Mouse (Mus musculus): Measurements from ENCODE around the gene Gm11758. TPM values are rescaled to one million over a fixed set of nuclear protein-coding genes. Genes with fewer than 3 reads are reported as not detected.

Gene Gm11758
- not detected for polyA plus RNA-seq (2014; fragmentation: Illumina TruSeq; extraction: RNeasy Lipid Tissue Mini Kit (QIAGEN cat#74804); ENCODE audit: low read depth, low replicate concordance)

DNA sequence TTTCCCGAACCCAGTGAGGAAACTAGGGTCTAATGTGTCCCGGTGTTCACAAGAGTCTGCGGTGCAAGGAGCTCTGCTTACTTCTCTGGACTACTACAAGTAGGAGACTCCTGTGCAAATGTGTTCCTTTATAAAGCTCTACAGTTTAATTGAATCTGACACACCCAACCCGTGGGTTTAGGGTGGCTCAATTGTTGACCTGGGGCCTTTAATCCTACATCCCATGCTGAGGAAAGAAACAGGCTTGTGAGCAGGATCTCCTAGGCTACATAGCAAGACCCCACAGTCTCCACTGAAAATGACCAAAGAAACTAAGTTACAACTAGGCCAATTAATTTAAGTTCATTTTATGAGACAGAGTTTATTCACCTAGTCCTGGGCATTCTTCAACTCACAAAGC is at the start of gene Gm11758:
Gm11758 (minus strand) TSS at position 101 of the 400 bp plus-strand sequence.

DNA sequence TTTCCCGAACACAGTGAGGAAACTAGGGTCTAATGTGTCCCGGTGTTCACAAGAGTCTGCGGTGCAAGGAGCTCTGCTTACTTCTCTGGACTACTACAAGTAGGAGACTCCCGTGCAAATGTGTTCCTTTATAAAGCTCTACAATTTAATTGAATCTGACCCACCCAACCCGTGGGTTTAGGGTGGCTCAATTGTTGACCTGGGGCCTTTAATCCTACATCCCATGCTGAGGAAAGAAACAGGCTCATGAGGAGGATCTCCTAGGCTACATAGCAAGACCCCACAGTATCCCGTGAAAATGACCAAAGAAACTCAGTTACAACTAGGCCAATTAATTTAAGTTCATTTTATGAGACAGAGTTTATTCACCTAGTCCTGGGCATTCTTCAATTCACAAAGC is 44.6 kb upstream of the Gm11758 start, which contains the start of gene Gm11756:
Gm11756 (minus strand) TSS at position 101 of the 400 bp plus-strand sequence.

DNA sequence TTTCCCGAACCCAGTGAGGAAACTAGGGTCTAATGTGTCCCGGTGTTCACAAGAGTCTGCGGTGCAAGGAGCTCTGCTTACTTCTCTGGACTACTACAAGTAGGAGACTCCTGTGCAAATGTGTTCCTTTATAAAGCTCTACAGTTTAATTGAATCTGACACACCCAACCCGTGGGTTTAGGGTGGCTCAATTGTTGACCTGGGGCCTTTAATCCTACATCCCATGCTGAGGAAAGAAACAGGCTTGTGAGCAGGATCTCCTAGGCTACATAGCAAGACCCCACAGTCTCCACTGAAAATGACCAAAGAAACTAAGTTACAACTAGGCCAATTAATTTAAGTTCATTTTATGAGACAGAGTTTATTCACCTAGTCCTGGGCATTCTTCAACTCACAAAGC is 29.8 kb upstream of the Gm11758 start, which contains the start of gene Gm13871:
Gm13871 (minus strand) TSS at position 101 of the 400 bp plus-strand sequence.

DNA sequence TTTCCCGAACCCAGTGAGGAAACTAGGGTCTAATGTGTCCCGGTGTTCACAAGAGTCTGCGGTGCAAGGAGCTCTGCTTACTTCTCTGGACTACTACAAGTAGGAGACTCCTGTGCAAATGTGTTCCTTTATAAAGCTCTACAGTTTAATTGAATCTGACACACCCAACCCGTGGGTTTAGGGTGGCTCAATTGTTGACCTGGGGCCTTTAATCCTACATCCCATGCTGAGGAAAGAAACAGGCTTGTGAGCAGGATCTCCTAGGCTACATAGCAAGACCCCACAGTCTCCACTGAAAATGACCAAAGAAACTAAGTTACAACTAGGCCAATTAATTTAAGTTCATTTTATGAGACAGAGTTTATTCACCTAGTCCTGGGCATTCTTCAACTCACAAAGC is 14.9 kb upstream of the Gm11758 start, which contains the start of gene Gm11757:
Gm11757 (minus strand) TSS at position 101 of the 400 bp plus-strand sequence.

Other genes with a start within 250 kb of the Gm11758 start
- gene Gm11236, start 238.1 kb downstream of the Gm11758 start, polyA plus RNA-seq (2014; fragmentation: Illumina TruSeq; extraction: RNeasy Lipid Tissue Mini Kit (QIAGEN cat#74804); ENCODE audit: low read depth, low replicate concordance), result not detected
- not detected for gene Gm11239, start 207.9 kb downstream of the Gm11758 start, polyA plus RNA-seq (2014; fragmentation: Illumina TruSeq; extraction: RNeasy Lipid Tissue Mini Kit (QIAGEN cat#74804); ENCODE audit: low read depth, low replicate concordance)
- gene Gm428, start 192.8 kb downstream of the Gm11758 start, polyA plus RNA-seq (2014; fragmentation: Illumina TruSeq; extraction: RNeasy Lipid Tissue Mini Kit (QIAGEN cat#74804); ENCODE audit: low read depth, low replicate concordance), result not detected
- 202 TPM for gene Rasef, start 85.3 kb downstream of the Gm11758 start, polyA plus RNA-seq (2014; fragmentation: Illumina TruSeq; extraction: RNeasy Lipid Tissue Mini Kit (QIAGEN cat#74804); ENCODE audit: low read depth, low replicate concordance)
- gene Gm11757, start 14.8 kb upstream of the Gm11758 start, polyA plus RNA-seq (2014; fragmentation: Illumina TruSeq; extraction: RNeasy Lipid Tissue Mini Kit (QIAGEN cat#74804); ENCODE audit: low read depth, low replicate concordance), result not detected
- gene Gm13871, start 29.7 kb upstream of the Gm11758 start, polyA plus RNA-seq (2014; fragmentation: Illumina TruSeq; extraction: RNeasy Lipid Tissue Mini Kit (QIAGEN cat#74804); ENCODE audit: low read depth, low replicate concordance), result not detected
- gene Gm11756, start 44.5 kb upstream of the Gm11758 start, polyA plus RNA-seq (2014; fragmentation: Illumina TruSeq; extraction: RNeasy Lipid Tissue Mini Kit (QIAGEN cat#74804); ENCODE audit: low read depth, low replicate concordance), result not detected
- gene 2310002L09Rik, start 74.6 kb upstream of the Gm11758 start, polyA plus RNA-seq (2014; fragmentation: Illumina TruSeq; extraction: RNeasy Lipid Tissue Mini Kit (QIAGEN cat#74804); ENCODE audit: low read depth, low replicate concordance), result not detected
- gene Frmd3, start 137.2 kb upstream of the Gm11758 start, polyA plus RNA-seq (2014; fragmentation: Illumina TruSeq; extraction: RNeasy Lipid Tissue Mini Kit (QIAGEN cat#74804); ENCODE audit: low read depth, low replicate concordance), result 3.0 TPM

Data from sigmoid colon, adult 10 weeks (tissue).